Mouse (Mus musculus): ENCODE results near the gene Doc2b.

- TF ChIP-seq CTCF (IDR thresholded peaks at IDR 0.05; ENCODE audit: low read depth, low read length) (no peak), TAL1 (conservative IDR thresholded peaks at IDR 0.05; ENCODE audit: low read depth, low read length) (no peak), POLR2AphosphoS5 (IDR thresholded peaks at IDR 0.05; ENCODE audit: insufficient replicate concordance, low read depth, low read length) (no peak), GATA1 (IDR thresholded peaks at IDR 0.05; ENCODE audit: borderline replicate concordance, low read length) (no peak)
Observed at GRCm38 (mm10) chr11:75795321-75795636, 570 bp downstream of the Doc2b start.

All from G1E (cell line).